Mouse (Mus musculus) neural tube, embryonic 14.5 days (tissue): ENCODE measurements around the gene Nup214. TPM values are rescaled to one million over a fixed set of nuclear protein-coding genes. Genes with fewer than 3 reads are reported as not detected.
A peak's percentile ranks its signal among the peaks of the same experiment; 100 is the strongest.

Experiments used
- ATAC-seq: fragments of 200-750 bp; cut with Nextera tagmentation; 2 replicates; pipeline ENCODE4 v1.8.0; 2017; ENCODE audit warnings: low read depth, mild to moderate bottlenecking, moderate TSS enrichment, moderate library complexity
- H3K27ac ChIP-seq: fragments of 300-500 bp; sonication (generic); 2 replicates; pipeline ENCODE4 v1.5.1; 2014; ENCODE audit warnings: low read depth, mild to moderate bottlenecking, control low read depth, low read length, moderate library complexity, mixed read lengths
- H3K27me3 ChIP-seq: fragments of 300-500 bp; sonication (generic); 2 replicates; pipeline ENCODE4 v1.6.1; 2014; ENCODE audit warnings: low read length; ENCODE audit not compliant: control insufficient read depth, insufficient read depth
- H3K36me3 ChIP-seq: fragments of 300-500 bp; sonication (generic); 2 replicates; pipeline ENCODE4 v1.6.1; 2014; ENCODE audit warnings: low read length, mixed read lengths; ENCODE audit not compliant: control insufficient read depth, insufficient read depth
- H3K4me1 ChIP-seq: fragments of 300-500 bp; sonication (generic); 2 replicates; pipeline ENCODE4 v1.6.1; 2014; ENCODE audit warnings: low read length; ENCODE audit not compliant: control insufficient read depth, insufficient read depth
- H3K4me2 ChIP-seq: fragments of 300-500 bp; sonication (generic); 2 replicates; pipeline ENCODE4 v1.6.1; 2014; ENCODE audit warnings: mild to moderate bottlenecking, low read depth, low read length, control low read depth
- H3K4me3 ChIP-seq: fragments of 300-500 bp; sonication (generic); 2 replicates; pipeline ENCODE4 v1.5.1; 2014; ENCODE audit warnings: low read depth, low read length, control low read depth, mixed read lengths
- H3K9ac ChIP-seq: fragments of 300-500 bp; sonication (generic); replicated peaks from 2 replicates; pipeline ENCODE4 v1.6.1; 2014; ENCODE audit warnings: low read depth, mild to moderate bottlenecking, control low read depth, low read length, mixed read lengths
- H3K9me3 ChIP-seq: fragments of 300-500 bp; sonication (generic); 2 replicates; pipeline ENCODE4 v1.6.1; 2016; ENCODE audit warnings: low read length; ENCODE audit not compliant: control insufficient read depth
- WGBS: fragments of 180-500 bp; shearing (Covaris S2); extraction: QIAGEN DNeasy Blood & Tissue Kit; methylation state at CpG from one replicate; pipeline ENCODE4 v1.1.7; 2014; 5-methylcytosine and 5-hydroxymethylcytosine counted together
- polyA plus RNA-seq: library from polyadenylated mRNA; unstranded; fragments of >200 nt; fragmentation: Nextera tagmentation; extraction: Ambion mirVana; gene quantifications from 2 replicates; pipeline ENCODE4 v1.2.1, GENCODE M21; 2014

Gene Nup214
- polyA plus RNA-seq, 1 experiment from 2014 or later: 59.9 TPM

DNA sequence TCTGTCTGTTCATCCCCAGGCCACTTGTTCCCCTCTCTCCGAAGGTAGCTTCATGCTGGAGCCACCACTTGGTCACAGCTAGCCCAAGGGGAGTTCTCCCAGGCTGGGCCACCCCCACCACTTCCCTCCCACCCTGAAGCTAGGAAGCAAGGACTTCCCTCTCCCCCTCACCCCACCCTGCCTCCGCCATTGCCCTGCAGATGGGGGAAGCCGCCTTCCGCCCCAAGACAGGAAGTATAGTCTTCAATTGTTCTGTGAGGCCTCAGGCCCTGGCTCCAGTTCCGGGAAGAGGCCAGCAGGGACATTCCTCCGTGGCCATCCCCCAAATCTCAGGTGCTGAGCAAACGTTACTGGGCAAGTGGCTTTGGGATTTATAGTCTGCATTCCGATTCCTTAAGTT is 104.3 kb downstream of the Nup214 start:
- 46% methylated on average over 8 of the region's 8 CpGs for WGBS
- H3K9ac ChIP-seq: no peak overlapping the region
- no peaks in the 10 kb centered on the region for H3K9me3 ChIP-seq
- peaks cover 5% of the 10 kb centered on the region for H3K4me1 ChIP-seq
- H3K27me3 ChIP-seq: peaks cover 11% of the 10 kb centered on the region
- ATAC-seq: no peak
- no peak overlapping the region for H3K4me3 ChIP-seq
- H3K4me2 ChIP-seq: no peak overlapping the region
- no peaks in the 10 kb centered on the region for H3K36me3 ChIP-seq
- H3K27ac ChIP-seq: no peak overlapping the region

DNA sequence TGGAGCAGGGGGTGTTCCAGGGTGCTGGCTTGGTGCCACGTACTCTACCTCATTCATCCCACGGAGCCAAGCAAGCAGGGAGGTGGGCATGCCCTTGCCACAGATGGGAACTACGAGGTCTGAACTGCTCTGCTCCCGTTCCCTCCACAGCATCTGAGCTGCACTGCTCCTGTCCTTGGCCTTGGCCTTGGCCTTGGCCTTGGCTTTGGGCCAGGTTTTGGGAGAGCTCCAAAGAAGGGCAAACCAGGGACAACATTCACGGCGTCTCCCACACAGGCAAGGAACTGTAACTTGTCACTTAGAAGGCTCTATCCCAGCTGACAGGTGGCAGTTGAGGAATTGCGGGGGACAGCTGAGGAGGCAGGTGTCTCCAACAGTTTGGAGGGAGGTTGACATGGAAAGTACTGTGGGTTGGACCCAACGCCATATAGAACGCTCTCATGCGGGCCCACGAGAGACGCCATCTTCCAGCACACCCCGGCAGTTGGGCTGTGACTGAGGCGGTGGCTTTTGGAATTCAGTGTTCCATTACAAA is 105.0 kb downstream of the Nup214 start:
- Histone ChIP-seq H3K27ac (no peak overlapping the region), H3K4me1 (peaks cover 12% of the 10 kb centered on the region), H3K4me2 (no peak overlapping the region), H3K9me3 (no peaks in the 10 kb centered on the region), H3K9ac (no peak overlapping the region), H3K4me3 (no peak overlapping the region), H3K27me3 (peaks cover 18% of the 10 kb centered on the region), H3K36me3 (no peaks in the 10 kb centered on the region)
- WGBS: 91% methylated on average over 14 of the region's 14 CpGs
- ATAC-seq: no peak

DNA sequence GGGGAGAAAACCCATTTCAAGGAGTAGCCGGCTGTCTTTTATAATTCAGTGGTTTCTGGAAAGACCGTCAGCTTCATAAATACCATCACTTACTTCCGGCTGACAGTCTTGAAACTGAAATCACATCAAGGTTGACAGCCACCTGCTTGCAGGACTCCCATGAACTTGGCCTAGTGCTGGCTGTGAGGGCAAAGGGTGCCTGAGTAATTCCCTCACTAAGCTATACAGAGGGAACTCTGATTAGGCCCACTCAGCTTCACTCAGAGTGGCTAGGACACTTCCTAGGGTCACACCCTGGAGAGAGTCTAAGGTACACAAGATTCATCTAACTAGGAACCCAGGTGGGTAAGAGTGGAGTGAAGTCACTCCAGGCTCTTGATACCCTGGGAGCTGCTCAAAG is 106.4 kb downstream of the Nup214 start:
- no peak overlapping the region for H3K4me3 ChIP-seq
- H3K36me3 ChIP-seq: no peaks in the 10 kb centered on the region
- H3K4me2 ChIP-seq: no peak overlapping the region
- peaks cover 12% of the 10 kb centered on the region for H3K4me1 ChIP-seq
- ATAC-seq: no peak
- 87% methylated on average over 3 of the region's 3 CpGs for WGBS
- no peaks in the 10 kb centered on the region for H3K9me3 ChIP-seq
- H3K27me3 ChIP-seq: peaks cover 20% of the 10 kb centered on the region
- H3K27ac ChIP-seq: no peak overlapping the region
- no peak overlapping the region for H3K9ac ChIP-seq

DNA sequence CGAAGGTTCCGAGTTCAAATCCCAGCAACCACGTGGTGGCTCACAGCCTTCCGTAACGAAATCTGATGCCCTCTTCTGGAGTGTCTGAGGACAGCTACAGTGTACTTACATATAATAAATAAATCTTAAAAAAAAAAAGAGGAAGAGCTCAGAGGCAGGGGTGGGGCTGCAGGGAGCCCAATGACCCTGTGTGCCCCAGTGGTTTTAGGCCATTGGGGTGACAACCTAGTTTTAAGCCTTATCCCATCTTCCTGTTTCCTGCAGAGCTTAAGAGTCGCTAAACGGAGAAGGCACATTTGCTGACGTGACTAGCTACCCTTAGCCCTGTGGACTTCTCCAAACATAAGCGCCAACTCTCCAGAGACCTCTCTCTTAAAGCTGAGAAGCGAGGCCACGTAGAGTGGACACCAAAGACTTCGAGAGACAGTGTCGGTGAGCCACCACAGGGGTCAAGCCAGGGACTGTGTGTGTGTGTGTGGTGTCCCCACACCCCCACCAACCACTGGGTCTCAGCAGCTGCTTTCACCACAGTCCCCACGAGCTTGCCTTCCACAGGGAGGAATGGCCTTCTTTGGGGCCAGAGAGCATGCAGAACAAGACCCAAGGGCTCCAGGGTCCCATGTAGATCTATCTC is 107.2 kb downstream of the Nup214 start:
- peaks cover 12% of the 10 kb centered on the region for H3K4me1 ChIP-seq
- no peak overlapping the region for H3K9ac ChIP-seq
- H3K4me3 ChIP-seq: no peak overlapping the region
- H3K27ac ChIP-seq: no peak overlapping the region
- no peak overlapping the region for H3K4me2 ChIP-seq
- no peaks in the 10 kb centered on the region for H3K36me3 ChIP-seq
- no peak for ATAC-seq
- H3K9me3 ChIP-seq: no peaks in the 10 kb centered on the region
- 84% methylated on average over 14 of the region's 14 CpGs for WGBS
- H3K27me3 ChIP-seq: peaks cover 20% of the 10 kb centered on the region

DNA sequence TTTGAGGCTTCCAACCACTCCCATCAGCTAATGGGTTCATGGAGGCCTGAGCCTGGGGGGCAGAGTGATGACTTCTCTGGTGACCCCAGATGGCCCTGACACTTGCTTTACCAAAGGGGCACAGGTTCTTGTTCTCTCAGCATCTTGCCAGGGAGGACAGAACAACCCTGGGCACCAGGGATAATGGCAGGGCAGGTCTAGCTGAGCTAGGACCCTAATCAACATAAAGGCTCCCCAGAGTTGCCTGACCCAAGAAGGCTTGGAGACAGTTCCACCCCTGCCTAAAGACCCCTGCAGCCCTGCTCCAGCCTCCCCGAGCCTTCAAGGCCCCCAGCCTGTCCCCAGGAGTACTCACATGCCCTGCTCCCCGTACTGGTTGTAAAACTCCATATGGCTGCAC is 108.0 kb downstream of the Nup214 start:
- 19% methylated on average over 2 of the region's 2 CpGs for WGBS
- Histone ChIP-seq H3K27me3 (peaks cover 22% of the 10 kb centered on the region), H3K4me3 (0 out of 2 replicates have a peak overlapping the region, but pooled peaks have one; percentile 64), H3K36me3 (no peaks in the 10 kb centered on the region), H3K9ac (no peak overlapping the region), H3K27ac (no peak overlapping the region), H3K4me1 (peaks cover 12% of the 10 kb centered on the region), H3K4me2 (peak overlapping the region; percentile 100; the same call in 1 of the 2 replicates), H3K9me3 (no peaks in the 10 kb centered on the region)
- no peak for ATAC-seq

DNA sequence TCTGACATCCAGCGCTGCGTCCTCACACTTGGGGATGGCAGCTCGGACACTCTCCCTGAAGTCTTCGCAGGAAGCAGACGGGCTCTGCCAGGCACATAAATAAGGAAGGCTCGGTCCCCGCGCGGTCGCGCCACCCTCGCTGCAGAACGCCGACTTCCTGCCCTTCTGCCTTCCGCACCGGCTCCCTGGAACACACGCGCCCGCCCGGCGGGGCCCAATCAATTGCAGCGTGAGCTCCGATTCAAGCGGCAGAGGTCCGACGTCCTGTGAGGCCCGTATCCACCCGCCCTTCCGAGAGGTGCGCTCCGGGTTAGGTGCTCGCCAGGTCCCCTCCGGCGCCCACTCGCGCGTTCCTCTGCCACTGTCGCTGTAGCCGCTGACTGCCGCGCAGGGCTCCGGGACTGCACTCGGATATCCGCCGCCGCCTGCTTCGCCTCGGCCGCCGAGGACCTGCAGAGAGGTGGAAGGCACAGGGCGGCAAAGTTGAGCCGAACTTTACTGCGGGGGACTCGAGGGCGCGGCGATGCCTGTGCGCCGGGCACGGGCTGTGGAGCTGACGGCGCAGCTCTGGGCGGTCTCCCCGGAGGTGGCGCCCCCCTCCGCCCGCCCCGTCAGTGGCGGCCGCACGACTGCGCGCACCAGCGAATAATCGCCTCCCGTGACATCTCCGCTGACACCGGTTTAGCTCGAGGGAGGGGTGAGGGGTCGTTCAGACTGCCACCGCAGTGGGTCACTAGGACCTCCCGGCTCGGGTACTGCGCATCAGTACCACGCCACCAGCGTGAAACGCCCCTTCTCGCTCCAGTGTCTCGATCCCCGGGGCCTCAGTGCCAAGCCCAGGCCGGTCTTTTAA is 109.1 kb downstream of the Nup214 start:
- Histone ChIP-seq H3K9ac (peak overlapping the region; percentile 57; the same call in 1 of the 2 replicates), H3K4me3 (peak overlapping the region; percentile 64), H3K36me3 (no peaks in the 10 kb centered on the region), H3K4me1 (peaks cover 13% of the 10 kb centered on the region), H3K27me3 (peaks cover 31% of the 10 kb centered on the region), H3K4me2 (peak overlapping the region; percentile 100), H3K9me3 (no peaks in the 10 kb centered on the region), H3K27ac (no peak overlapping the region)
- WGBS: under 1% methylated on average over 83 of the region's 91 CpGs
- no peak; the same call in 1 of the 2 replicates for ATAC-seq

DNA sequence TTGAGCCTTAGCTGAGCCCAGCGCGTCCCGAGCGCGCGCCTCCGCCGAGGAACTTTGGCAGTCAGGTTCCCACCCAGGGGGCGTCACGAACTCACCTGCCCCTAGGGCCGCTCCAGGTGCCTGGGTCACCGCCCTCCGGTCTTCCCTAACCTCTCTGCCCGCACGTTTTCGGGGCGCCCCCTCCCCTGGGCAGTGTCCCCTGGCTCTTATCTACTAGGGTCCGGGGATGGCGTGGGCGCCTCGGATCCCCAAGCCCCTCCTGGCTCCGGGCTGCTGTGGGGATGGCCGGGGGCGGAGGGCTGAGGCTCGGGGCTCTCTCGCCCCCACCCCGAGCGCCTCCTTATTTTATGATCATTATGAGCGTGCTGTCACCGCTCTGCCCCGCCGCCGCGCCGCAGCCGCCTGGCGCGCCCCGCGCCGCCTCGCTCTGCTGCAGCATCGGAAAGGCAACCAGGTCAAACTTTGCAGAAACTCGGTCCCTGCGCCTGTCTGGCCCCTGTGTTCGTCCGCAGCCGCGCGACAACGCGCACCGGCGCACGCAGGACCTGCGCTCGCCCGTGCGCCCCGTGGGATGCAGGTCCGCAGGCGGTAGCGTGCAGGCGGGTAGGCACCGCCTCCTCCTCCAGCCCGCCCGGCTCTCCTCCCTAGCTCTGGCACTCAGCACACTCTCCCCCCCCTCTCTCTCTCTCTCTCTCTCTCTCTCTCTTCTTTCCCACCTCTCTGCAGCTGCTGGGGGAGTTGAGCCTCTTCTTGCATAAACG is 110.1 kb downstream of the Nup214 start, which contains the start of gene Fam78a:
Gene Fam78a, minus strand, starts transcription at position 747 of the 761 bp plus-strand sequence.
- Histone ChIP-seq H3K4me1 (peaks cover 15% of the 10 kb centered on the region), H3K27me3 (peaks cover 31% of the 10 kb centered on the region), H3K27ac (no peak within 1 kb of the TSS), H3K36me3 (no peaks in the 10 kb centered on the region), H3K9me3 (no peaks in the 10 kb centered on the region), H3K4me3 (peak within 1 kb of the TSS; percentile 64), H3K4me2 (peak within 1 kb of the TSS; percentile 100), H3K9ac (peak within 1 kb of the TSS; percentile 57)
- under 1% methylated on average over 59 of the region's 68 CpGs for WGBS
- peak; percentile 80 for ATAC-seq

DNA sequence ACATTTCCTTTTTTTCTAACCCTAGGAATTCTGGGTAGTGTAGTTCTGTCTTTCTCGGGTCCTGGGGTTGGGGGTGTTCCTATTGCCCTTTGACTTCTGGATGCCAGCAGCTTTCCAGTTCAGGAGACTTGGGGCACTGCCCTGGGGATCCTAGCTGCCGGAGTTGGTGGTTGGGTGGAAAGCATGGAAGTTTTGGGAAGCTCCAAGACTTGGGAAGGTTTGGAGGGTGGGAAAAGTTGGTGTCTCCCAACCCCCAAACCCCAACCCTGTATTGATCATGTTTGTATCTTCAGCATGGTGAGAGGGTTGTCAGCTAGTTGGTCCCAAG is 110.6 kb downstream of the Nup214 start:
- H3K4me3 ChIP-seq: peak overlapping the region; percentile 64
- no peaks in the 10 kb centered on the region for H3K9me3 ChIP-seq
- 25% methylated on average over 2 of the region's 2 CpGs for WGBS
- no peak for ATAC-seq
- peaks cover 31% of the 10 kb centered on the region for H3K27me3 ChIP-seq
- no peak overlapping the region for H3K27ac ChIP-seq
- peaks cover 15% of the 10 kb centered on the region for H3K4me1 ChIP-seq
- peak overlapping the region; percentile 100 for H3K4me2 ChIP-seq
- no peak overlapping the region for H3K9ac ChIP-seq
- no peaks in the 10 kb centered on the region for H3K36me3 ChIP-seq
